Mouse (Mus musculus): ENCODE results near the gene Jak3. TPM values are rescaled to one million over a fixed set of nuclear protein-coding genes. Genes with fewer than 3 reads are reported as not detected.

Jak3 gene
- polyA plus RNA-seq, 1 experiment from 2014 or later: 4.6 TPM

GRCm38 (mm10) chr8:71629781-71630212 is 46.3 kb upstream of the Jak3 start:
- H3K4me1 ChIP-seq (replicated peaks; ENCODE audit: control insufficient read depth, insufficient read depth): peaks cover 8% of the 10 kb centered on the region; the same call in 1 of the 2 replicates
- TF ChIP-seq CTCF (IDR thresholded peaks at IDR 0.05; ENCODE audit: low read depth) (no peak), EP300 (optimal IDR thresholded peaks at IDR 0.05) (no peak)
- H3K36me3 ChIP-seq (ENCODE audit: control insufficient read depth, insufficient read depth, low read length): no peaks in the 10 kb centered on the region
- peak overlapping the region; percentile 95 for H3K4me2 ChIP-seq (replicated peaks; ENCODE audit: low read depth)
- peak; percentile 57 for DNase-seq (ENCODE audit: low spot score)
- WGBS: 5% methylated on average over 21 of the region's 25 CpGs
- 0 out of 2 replicates have a peak overlapping the region, but pooled peaks have one; percentile 31 for H3K9ac ChIP-seq (ENCODE audit: low read length)
- H3K4me3 ChIP-seq (ENCODE audit: low read depth, low read length): peak overlapping the region; percentile 53
- no peaks in the 10 kb centered on the region for H3K27me3 ChIP-seq (ENCODE audit: control insufficient read depth, insufficient read depth, low read length)
- peak; percentile 32 for ATAC-seq (ENCODE audit: low FRiP score, low TSS enrichment)
- H3K27ac ChIP-seq (replicated peaks): peak overlapping the region; percentile 45; the same call in 1 of the 2 replicates
- no peaks in the 10 kb centered on the region; the same call in 1 of the 2 replicates for H3K9me3 ChIP-seq (ENCODE audit: control insufficient read depth, low read length)

DNA sequence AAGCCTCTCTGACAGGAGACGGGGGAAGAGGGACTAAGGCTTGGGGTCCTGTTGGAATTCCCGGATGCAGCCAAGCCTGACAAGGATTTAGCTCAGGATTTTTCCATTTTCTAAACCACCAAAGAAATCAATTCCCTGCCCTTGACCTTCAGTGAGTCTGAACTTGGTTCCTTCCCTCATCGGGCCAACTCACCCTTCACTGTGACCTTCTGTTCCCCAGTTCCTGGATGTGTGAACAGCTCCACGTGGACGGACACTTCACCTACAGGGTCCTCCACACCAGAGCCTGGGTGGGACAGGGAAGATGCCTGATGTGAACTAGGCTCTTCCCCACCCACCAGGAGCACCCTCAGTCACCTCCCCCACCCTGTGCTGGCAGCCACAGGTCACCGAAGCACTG is 45.3 kb upstream of the Jak3 start:
- TF ChIP-seq CTCF (IDR thresholded peaks at IDR 0.05; ENCODE audit: low read depth): no peak
- no peak for TF ChIP-seq EP300 (optimal IDR thresholded peaks at IDR 0.05)
- Histone ChIP-seq H3K4me3 (ENCODE audit: low read depth, low read length) (no peak overlapping the region), H3K4me2 (replicated peaks; ENCODE audit: low read depth) (no peak overlapping the region), H3K9ac (ENCODE audit: low read length) (no peak overlapping the region), H3K4me1 (replicated peaks; ENCODE audit: control insufficient read depth, insufficient read depth) (peaks cover 8% of the 10 kb centered on the region; the same call in 1 of the 2 replicates), H3K36me3 (ENCODE audit: control insufficient read depth, insufficient read depth, low read length) (no peaks in the 10 kb centered on the region), H3K9me3 (ENCODE audit: control insufficient read depth, low read length) (no peaks in the 10 kb centered on the region; the same call in 1 of the 2 replicates), H3K27me3 (ENCODE audit: control insufficient read depth, insufficient read depth, low read length) (no peaks in the 10 kb centered on the region), H3K27ac (replicated peaks) (no peak overlapping the region)
- 88% methylated on average over 6 of the region's 6 CpGs for WGBS
- DNase-seq (ENCODE audit: low spot score) (no peak), ATAC-seq (ENCODE audit: low FRiP score, low TSS enrichment) (no peak)

DNA sequence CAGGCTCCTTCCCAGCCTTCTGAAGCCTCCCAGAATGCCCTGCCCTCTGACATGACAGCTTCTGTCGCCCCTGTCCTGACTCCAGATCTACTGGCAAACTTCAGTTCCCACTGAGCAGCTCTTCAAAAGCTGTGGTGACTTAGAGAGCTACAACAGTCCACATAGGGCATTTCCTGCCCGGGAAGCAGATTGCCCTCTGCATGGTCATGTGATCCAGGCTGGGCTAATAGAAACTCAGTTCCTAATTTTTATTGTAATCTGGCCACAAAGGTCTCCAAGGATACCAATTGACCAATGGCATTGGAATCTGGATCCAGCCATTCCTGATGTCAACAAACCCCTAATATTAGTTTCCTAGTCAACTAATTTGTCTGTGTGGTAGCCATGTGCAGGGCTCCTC is 44.2 kb upstream of the Jak3 start:
- Histone ChIP-seq H3K9ac (ENCODE audit: low read length) (no peak overlapping the region), H3K9me3 (ENCODE audit: control insufficient read depth, low read length) (no peaks in the 10 kb centered on the region; the same call in 1 of the 2 replicates), H3K27ac (replicated peaks) (no peak overlapping the region), H3K27me3 (ENCODE audit: control insufficient read depth, insufficient read depth, low read length) (no peaks in the 10 kb centered on the region), H3K4me1 (replicated peaks; ENCODE audit: control insufficient read depth, insufficient read depth) (peaks cover 8% of the 10 kb centered on the region; the same call in 1 of the 2 replicates), H3K36me3 (ENCODE audit: control insufficient read depth, insufficient read depth, low read length) (no peaks in the 10 kb centered on the region), H3K4me3 (ENCODE audit: low read depth, low read length) (no peak overlapping the region), H3K4me2 (replicated peaks; ENCODE audit: low read depth) (no peak overlapping the region)
- ATAC-seq (ENCODE audit: low FRiP score, low TSS enrichment) (no peak), DNase-seq (ENCODE audit: low spot score) (no peak)
- TF ChIP-seq EP300 (optimal IDR thresholded peaks at IDR 0.05): no peak
- 58% methylated on average over 2 of the region's 2 CpGs for WGBS

- no peak for ATAC-seq (ENCODE audit: low FRiP score, low TSS enrichment)
- Histone ChIP-seq H3K27me3 (ENCODE audit: control insufficient read depth, insufficient read depth, low read length) (no peaks in the 10 kb centered on the region), H3K9me3 (ENCODE audit: control insufficient read depth, low read length) (no peaks in the 10 kb centered on the region; the same call in 1 of the 2 replicates), H3K27ac (replicated peaks) (no peak overlapping the region), H3K4me2 (replicated peaks; ENCODE audit: low read depth) (no peak overlapping the region), H3K36me3 (ENCODE audit: control insufficient read depth, insufficient read depth, low read length) (no peaks in the 10 kb centered on the region), H3K4me1 (replicated peaks; ENCODE audit: control insufficient read depth, insufficient read depth) (peaks cover 4% of the 10 kb centered on the region; the same call in 1 of the 2 replicates), H3K9ac (ENCODE audit: low read length) (no peak overlapping the region), H3K4me3 (ENCODE audit: low read depth, low read length) (no peak overlapping the region)
- TF ChIP-seq EP300 (optimal IDR thresholded peaks at IDR 0.05) (no peak), CTCF (IDR thresholded peaks at IDR 0.05; ENCODE audit: low read depth) (peak; percentile 68)
- peak; percentile 60 for DNase-seq (ENCODE audit: low spot score)
- 11% methylated on average over 19 of the region's 22 CpGs for WGBS
Measured at GRCm38 (mm10) chr8:71633164-71633563, 42.9 kb upstream of the Jak3 start.

DNA sequence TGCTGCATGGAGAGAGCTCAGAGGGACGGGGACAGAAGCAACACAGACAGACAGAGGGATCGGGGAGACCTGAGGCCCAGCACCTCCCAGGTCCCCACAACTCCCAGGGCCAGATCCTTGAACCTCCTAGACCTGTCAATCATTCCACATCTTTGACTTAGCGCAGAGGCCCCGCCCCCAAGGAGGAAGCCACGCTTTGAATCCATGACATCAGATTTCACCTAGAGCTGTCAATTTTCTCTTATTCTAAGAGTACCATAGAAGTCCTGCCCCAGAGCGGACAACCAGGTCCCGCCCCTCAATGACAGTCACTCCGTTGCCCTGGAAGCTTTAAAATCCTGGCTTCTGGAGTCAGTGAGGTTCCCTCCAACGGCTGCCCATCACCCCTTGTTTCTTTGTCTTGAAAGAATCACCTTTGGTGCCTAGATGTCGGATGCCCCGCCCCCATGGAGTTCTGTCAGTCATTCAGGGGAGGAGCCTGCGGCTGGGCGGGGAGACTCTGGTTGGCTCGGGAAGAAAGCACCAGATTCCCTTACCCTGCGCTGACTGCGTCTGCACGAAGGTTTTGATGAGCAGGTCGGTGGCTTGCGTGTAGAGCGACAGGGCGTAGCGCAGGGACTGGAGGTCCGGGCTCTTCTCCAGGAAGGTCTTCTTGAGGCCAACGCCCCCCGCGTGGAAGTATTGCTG is 42.0 kb upstream of the Jak3 start:
- no peak overlapping the region for H3K9ac ChIP-seq (ENCODE audit: low read length)
- no peaks in the 10 kb centered on the region; the same call in 1 of the 2 replicates for H3K9me3 ChIP-seq (ENCODE audit: control insufficient read depth, low read length)
- H3K4me3 ChIP-seq (ENCODE audit: low read depth, low read length): no peak overlapping the region; the same call in 1 of the 2 replicates
- 5% methylated on average over 24 of the region's 26 CpGs for WGBS
- H3K4me1 ChIP-seq (replicated peaks; ENCODE audit: control insufficient read depth, insufficient read depth): no peaks in the 10 kb centered on the region; the same call in 1 of the 2 replicates
- peak overlapping the region; percentile 32 for H3K4me2 ChIP-seq (replicated peaks; ENCODE audit: low read depth)
- H3K27me3 ChIP-seq (ENCODE audit: control insufficient read depth, insufficient read depth, low read length): no peaks in the 10 kb centered on the region
- H3K27ac ChIP-seq (replicated peaks): no peak overlapping the region
- no peaks in the 10 kb centered on the region for H3K36me3 ChIP-seq (ENCODE audit: control insufficient read depth, insufficient read depth, low read length)
- ATAC-seq (ENCODE audit: low FRiP score, low TSS enrichment): no peak
- DNase-seq (ENCODE audit: low spot score): peak; percentile 78
- TF ChIP-seq CTCF (IDR thresholded peaks at IDR 0.05; ENCODE audit: low read depth) (no peak), EP300 (optimal IDR thresholded peaks at IDR 0.05) (no peak)
